Mouse (Mus musculus) neural tube, embryonic 14.5 days (tissue): ENCODE measurements around the gene Qsox2. TPM values are rescaled to one million over a fixed set of nuclear protein-coding genes. Genes with fewer than 3 reads are reported as not detected.

ENCODE experiments used
- polyA plus RNA-seq: library from polyadenylated mRNA; unstranded; fragments of >200 nt; fragmentation: Nextera tagmentation; extraction: Ambion mirVana; gene quantifications from 2 replicates; pipeline ENCODE4 v1.2.1, GENCODE M21; 2014

Gene Qsox2
- polyA plus RNA-seq, 1 experiment from 2014 or later = 17.3 TPM

Other genes starting within 250 kb of the Qsox2 start
- gene Ubac1, start 215.8 kb downstream of the Qsox2 start, polyA plus RNA-seq = 154 and 155 TPM in 2 replicates
- gene Nacc2, start 114.3 kb downstream of the Qsox2 start, polyA plus RNA-seq = 14.5 and 18.3 TPM in 2 replicates
- gene Lhx3, start 29.2 kb downstream of the Qsox2 start, polyA plus RNA-seq = 9.1 and 10.1 TPM in 2 replicates
- 0.08 TPM in 1 of 2 replicates, not detected in the other for gene Ccdc187, start 57.0 kb upstream of the Qsox2 start, polyA plus RNA-seq
- gene Gpsm1, start 78.0 kb upstream of the Qsox2 start, polyA plus RNA-seq = 92.0 and 94.8 TPM in 2 replicates
- 26.6 and 31.0 TPM in 2 replicates for gene Dnlz, start 114.6 kb upstream of the Qsox2 start, polyA plus RNA-seq
- 1.5 and 1.7 TPM in 2 replicates for gene Card9, start 123.4 kb upstream of the Qsox2 start, polyA plus RNA-seq
- 30.9 and 32.4 TPM in 2 replicates for gene Snapc4, start 143.1 kb upstream of the Qsox2 start, polyA plus RNA-seq
- gene Entr1, start 151.8 kb upstream of the Qsox2 start, polyA plus RNA-seq = 147 and 152 TPM in 2 replicates
- gene Pmpca, start 151.8 kb upstream of the Qsox2 start, polyA plus RNA-seq = 76.4 and 92.1 TPM in 2 replicates
- gene Inpp5e, start 171.7 kb upstream of the Qsox2 start, polyA plus RNA-seq = 21.3 and 24.4 TPM in 2 replicates
- gene Sec16a, start 207.7 kb upstream of the Qsox2 start, polyA plus RNA-seq = 27.2 and 35.2 TPM in 2 replicates